Mouse (Mus musculus): Measurements from ENCODE around the gene Tssc4. TPM values are rescaled to one million over a fixed set of nuclear protein-coding genes. Genes with fewer than 3 reads are reported as not detected.

Gene Tssc4
- 10 to 100 TPM; 38.5 to 41.4 TPM for total RNA-seq (2021)
- long read RNA-seq, experiment 1, transcript Tssc4-207 (1 exons, 1,735 nt): major isoform, 41 of 75 reads
- long read RNA-seq, experiment 1, transcript Tssc4-203 (2 exons, 1,091 nt): minor isoform, 12 of 75 reads
- long read RNA-seq, experiment 1, transcript Tssc4-206 (3 exons, 1,364 nt): minor isoform, 8 of 75 reads
- long read RNA-seq, experiment 1, transcript Tssc4-201 (3 exons, 1,519 nt): minor isoform, 6 of 75 reads
- long read RNA-seq, experiment 1, partial matches to known transcripts: 1 of 75 reads
- long read RNA-seq, experiment 1, other reads (novel, unspliced or antisense): 3 of 75 reads
- long read RNA-seq, experiment 2, transcript Tssc4-207 (1 exons, 1,735 nt): major isoform, 24 of 58 reads
- long read RNA-seq, experiment 2, transcript Tssc4-203 (2 exons, 1,091 nt): minor isoform, 12 of 58 reads
- long read RNA-seq, experiment 2, transcript Tssc4-206 (3 exons, 1,364 nt): minor isoform, 12 of 58 reads
- long read RNA-seq, experiment 2, transcript Tssc4-201 (3 exons, 1,519 nt): minor isoform, 7 of 58 reads
- long read RNA-seq, experiment 2, partial matches to known transcripts: 0 of 58 reads
- long read RNA-seq, experiment 2, other reads (novel, unspliced or antisense): 1 of 58 reads

DNA sequence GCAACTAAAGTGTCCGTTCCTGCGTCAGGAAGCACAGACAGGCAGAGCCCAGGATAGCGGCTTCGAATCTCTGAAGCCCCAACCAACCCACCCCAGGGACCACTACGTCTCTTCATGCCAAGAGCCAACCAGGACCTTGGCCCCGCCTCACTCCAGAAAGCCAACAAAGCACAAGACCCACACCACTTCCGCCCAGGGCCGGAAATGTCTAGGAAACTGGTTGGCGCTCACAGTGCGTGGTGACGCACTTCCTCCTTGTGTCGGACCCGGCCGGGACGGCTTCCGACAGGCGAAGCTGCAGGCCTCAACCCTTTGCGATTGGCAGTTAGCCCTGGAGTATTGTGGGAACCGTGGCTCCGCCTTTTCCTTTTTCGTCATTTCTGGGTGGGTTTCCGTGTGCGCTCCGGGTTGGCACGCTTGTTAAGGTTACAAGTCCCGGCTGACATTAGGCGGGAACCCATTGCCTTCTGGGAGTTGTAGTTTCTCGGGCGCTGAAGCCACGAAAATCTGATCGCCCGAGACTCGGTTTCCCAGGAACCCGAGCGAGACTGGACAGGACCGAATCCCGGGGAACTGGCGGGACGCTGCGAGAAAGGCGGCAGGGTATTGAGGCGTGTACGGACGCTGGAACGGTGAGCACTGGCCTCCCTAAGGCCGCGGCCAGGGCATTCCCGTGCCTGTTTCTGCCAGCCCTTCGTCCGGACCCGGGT is at the start of gene Tssc4:
TSS of gene Tssc4 (plus strand) at position 368 of the 710 bp plus-strand sequence.
- no peak for TF ChIP-seq CTCF (conservative IDR thresholded peaks at IDR 0.05)
- peak; percentile 99 to 100 for DNase-seq (ENCODE audit: low spot score in 2 of 2)
- H3K27ac ChIP-seq: peak within 1 kb of the TSS; percentile 89
- peak within 1 kb of the TSS; percentile 94 for H3K4me3 ChIP-seq

GRCm38 (mm10) chr7:143020040-143020439 is 49.0 kb upstream of the Tssc4 start:
- Histone ChIP-seq H3K27ac (no peak overlapping the region), H3K4me3 (no peak overlapping the region)
- no peak for TF ChIP-seq CTCF (conservative IDR thresholded peaks at IDR 0.05)
- no peak for DNase-seq (ENCODE audit: low spot score in 2 of 2)

DNA sequence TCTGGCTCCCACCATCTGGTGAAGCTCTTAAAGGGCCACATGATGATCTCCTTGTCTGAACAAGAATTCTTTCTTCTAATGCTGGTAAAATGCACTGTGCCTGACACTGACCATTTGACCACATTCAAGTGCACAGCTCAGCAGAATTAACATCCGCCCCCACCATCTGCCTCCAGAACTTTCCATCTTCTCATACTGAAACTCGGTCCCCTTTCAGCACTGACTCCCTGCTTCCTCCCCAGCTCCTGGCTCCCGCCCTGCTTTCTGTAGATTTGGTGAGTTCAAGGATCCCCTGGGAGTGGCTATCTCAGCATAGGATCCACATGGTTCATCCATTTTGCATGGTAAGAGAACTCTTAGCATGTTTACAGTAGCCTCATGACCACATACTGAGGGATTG is 48.3 kb upstream of the Tssc4 start:
- TF ChIP-seq CTCF (conservative IDR thresholded peaks at IDR 0.05): no peak
- no peak overlapping the region for H3K4me3 ChIP-seq
- no peak for DNase-seq (ENCODE audit: low spot score in 2 of 2)
- 0 out of 2 replicates have a peak overlapping the region, but pooled peaks have one; percentile 7 for H3K27ac ChIP-seq

DNA sequence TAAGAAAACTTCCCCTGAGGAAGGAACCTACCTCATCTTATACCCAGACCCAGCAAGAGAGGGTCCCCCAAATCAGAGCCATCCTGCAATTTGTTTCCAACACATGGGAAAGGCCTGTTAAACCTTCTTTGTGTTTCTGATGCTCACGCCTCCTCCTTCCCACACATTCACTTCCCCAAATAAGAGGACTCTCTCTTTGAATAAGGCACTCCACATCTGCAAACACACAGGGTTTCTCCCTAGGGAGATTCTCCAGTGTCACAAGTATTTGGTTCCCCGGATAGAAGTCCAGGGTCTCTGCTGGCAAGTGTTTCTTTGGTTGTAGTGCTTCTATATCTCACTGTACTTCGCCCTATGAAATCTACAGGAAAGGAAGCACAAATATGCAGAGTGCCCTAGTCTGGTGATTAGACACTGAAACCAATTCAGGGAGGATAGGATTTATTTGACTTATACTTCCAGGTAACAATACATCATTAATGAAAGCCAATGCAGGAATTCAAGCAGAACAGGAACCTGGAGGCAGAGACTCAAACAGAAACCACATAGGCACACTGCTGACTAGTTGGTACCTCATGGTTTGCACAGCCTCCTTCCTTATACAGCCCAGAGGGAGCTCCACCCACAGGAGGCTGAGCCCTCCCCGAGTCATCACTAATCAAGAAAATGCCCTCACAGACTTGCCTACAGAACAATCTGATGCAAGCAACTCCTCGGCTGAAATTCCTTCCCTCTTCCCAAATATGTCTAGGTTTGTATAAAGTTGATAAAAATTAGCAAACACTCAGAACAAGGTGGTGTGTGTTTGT is 47.5 kb upstream of the Tssc4 start:
- Histone ChIP-seq H3K4me3 (no peak overlapping the region), H3K27ac (peak overlapping the region; percentile 7; the same call in 1 of the 2 replicates)
- no peak for TF ChIP-seq CTCF (conservative IDR thresholded peaks at IDR 0.05)
- DNase-seq (ENCODE audit: low spot score in 2 of 2): no peak

DNA sequence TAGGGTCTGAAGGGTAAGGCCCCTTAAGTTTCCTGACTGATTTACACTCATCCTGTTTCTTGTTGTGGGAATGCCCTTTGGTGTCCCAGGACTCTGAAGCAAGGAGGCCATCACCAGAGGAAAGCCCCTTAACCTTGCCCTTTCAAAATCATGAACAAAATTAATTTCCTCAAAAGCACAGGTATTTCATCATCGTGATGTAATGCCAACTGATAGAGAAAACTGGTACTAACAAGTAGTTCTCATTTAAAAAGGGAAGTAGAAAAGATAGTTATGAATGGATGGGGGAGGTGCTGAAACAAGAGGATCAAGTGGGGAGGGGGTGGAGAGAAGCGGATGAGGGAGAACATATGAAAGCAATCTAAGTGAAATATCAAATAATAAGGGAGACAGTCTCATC is 45.5 kb upstream of the Tssc4 start:
- Histone ChIP-seq H3K4me3 (no peak overlapping the region), H3K27ac (no peak overlapping the region)
- DNase-seq (ENCODE audit: low spot score in 2 of 2): no peak
- no peak for TF ChIP-seq CTCF (conservative IDR thresholded peaks at IDR 0.05)

GRCm38 (mm10) chr7:143024293-143024692 is 44.8 kb upstream of the Tssc4 start:
- no peak for TF ChIP-seq CTCF (conservative IDR thresholded peaks at IDR 0.05)
- DNase-seq (ENCODE audit: low spot score in 2 of 2): no peak
- Histone ChIP-seq H3K27ac (no peak overlapping the region), H3K4me3 (no peak overlapping the region)

DNA sequence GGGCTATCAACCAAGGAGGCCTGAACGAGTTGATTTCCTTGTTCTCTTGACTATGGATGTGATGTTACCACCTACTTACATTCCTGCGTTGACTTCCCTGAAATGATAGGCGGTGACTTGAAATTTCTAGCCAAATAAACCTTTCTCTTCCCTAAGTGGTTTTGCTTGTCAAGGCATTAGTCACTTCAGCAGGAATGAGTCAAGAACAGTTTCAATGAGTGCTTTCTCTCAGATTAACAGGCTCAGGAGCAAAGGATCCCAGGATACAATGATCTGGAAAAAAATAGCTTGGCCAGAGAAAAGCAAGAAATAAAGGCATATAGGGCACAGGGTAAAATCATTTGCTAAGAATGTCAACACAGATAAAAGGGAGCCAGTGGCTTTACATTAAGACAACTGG is 43.6 kb upstream of the Tssc4 start:
- Histone ChIP-seq H3K27ac (no peak overlapping the region), H3K4me3 (no peak overlapping the region)
- no peak for DNase-seq (ENCODE audit: low spot score in 2 of 2)
- no peak for TF ChIP-seq CTCF (conservative IDR thresholded peaks at IDR 0.05)

DNA sequence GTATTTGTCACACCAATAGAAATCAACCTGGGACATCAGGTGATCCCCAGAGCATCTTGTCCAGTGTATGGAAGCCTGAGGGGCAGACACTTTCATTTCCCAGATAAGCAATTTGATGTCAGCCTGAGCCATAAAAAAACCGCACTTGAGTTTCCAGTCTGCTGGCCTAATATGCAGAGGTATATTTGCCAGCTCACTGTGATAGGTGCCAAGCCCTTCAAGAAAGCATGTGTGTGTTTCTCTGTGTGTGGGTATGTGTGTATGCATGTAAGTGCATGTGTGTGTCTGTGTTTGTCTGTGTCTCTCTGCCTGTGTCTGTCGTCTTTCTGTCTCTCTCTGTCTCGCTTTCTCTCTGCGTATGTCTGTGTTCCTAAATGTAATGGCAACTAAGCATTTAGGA is 41.9 kb upstream of the Tssc4 start:
- TF ChIP-seq CTCF (conservative IDR thresholded peaks at IDR 0.05): no peak

DNA sequence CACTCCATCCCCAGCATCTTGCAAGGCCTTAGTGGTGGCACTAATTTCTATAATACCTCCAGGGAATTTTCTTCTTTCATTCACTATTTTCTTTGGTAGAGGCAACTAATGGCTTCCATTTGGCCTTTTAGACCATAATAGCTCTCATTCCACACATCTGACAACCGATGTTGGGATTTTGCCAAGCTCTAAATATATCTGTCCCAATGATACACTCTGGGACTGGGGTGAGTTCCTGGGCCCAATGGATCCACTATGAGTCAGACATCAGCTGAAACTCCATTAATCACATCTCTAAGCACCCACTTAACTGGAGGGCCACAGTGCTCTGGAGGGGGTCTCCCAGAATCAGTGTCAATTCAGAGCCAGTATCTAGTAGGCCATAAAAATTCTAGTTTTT is 37.2 kb upstream of the Tssc4 start:
- no peak for TF ChIP-seq CTCF (conservative IDR thresholded peaks at IDR 0.05)
- Histone ChIP-seq H3K4me3 (no peak overlapping the region), H3K27ac (no peak overlapping the region)
- no peak for DNase-seq (ENCODE audit: low spot score in 2 of 2)

More for the DNA sequence above, 41.9 kb upstream of the Tssc4 start:
- no peak for DNase-seq (ENCODE audit: low spot score in 2 of 2)
- Histone ChIP-seq H3K4me3 (no peak overlapping the region), H3K27ac (no peak overlapping the region; the same call in 1 of the 2 replicates)

DNA sequence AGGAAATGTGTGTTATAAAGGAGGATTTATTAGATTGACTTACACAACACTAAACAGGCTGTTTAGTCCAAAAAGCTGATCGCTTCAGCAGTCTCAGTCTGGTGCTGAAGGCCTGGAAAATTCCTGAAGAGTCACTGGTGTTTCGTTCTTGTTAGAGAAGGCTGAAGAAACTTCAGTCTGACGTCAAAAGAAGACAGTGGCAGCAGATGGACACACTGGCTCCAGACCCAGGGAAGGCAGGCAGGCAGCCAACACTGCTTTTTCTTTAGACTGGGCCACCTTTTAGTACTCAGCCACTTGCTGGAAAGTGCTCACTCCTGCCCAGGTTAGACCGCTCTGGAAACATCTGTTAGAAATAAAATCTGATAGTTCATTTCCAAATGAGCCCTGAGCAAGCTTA is 35.5 kb upstream of the Tssc4 start:
- DNase-seq (ENCODE audit: low spot score in 2 of 2): no peak
- no peak overlapping the region for H3K27ac ChIP-seq
- no peak for TF ChIP-seq CTCF (conservative IDR thresholded peaks at IDR 0.05)
- H3K4me3 ChIP-seq: no peak overlapping the region

- no peak for DNase-seq (ENCODE audit: low spot score in 2 of 2)
- Histone ChIP-seq H3K27ac (no peak overlapping the region), H3K4me3 (no peak overlapping the region)
- TF ChIP-seq CTCF (conservative IDR thresholded peaks at IDR 0.05): no peak
These were observed 34.9 kb upstream of the Tssc4 start for GRCm38 (mm10) chr7:143034112-143034511.

Data from layer of hippocampus, adult 2 months (tissue).